Mouse (Mus musculus) heart, postnatal 36 days (tissue): ENCODE measurements around the gene Sobp. TPM values are rescaled to one million over a fixed set of nuclear protein-coding genes. Genes with fewer than 3 reads are reported as not detected.

Experiments
- DNase-seq, 2 experiments: peaks; one replicate each; pipeline ENCODE4 v3.0.0; 2021 to 2022
- intact Hi-C: fragments of 180-260 bp; cut with DNase I; formaldehyde crosslinking; loops from one replicate; pipeline ENCODE4 v1.15.1; 2025
- total RNA-seq, 2 experiments: library from RNA; stranded (reverse); gene quantifications; 2 replicates each; pipeline ENCODE4 v1.2.3; 2021

Sobp gene
- total RNA-seq, 2 experiments from 2014 or later, result 13.3 to 13.9 TPM

DNA sequence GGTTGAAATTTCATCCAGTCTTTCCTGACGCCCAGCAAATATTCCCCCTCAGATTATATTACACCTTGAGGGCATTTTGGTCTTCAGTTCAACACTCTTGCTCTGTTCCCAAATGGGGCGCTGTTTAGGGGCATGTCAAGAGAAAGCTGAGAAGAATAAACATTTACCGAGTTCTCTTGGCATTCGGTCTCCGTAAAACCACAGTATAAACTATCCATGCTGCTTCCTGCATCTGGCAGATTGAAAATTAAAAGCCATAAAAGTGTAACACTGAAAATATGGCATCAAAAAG, 170.9 kb downstream of the Sobp start:
- no peak for DNase-seq

DNA sequence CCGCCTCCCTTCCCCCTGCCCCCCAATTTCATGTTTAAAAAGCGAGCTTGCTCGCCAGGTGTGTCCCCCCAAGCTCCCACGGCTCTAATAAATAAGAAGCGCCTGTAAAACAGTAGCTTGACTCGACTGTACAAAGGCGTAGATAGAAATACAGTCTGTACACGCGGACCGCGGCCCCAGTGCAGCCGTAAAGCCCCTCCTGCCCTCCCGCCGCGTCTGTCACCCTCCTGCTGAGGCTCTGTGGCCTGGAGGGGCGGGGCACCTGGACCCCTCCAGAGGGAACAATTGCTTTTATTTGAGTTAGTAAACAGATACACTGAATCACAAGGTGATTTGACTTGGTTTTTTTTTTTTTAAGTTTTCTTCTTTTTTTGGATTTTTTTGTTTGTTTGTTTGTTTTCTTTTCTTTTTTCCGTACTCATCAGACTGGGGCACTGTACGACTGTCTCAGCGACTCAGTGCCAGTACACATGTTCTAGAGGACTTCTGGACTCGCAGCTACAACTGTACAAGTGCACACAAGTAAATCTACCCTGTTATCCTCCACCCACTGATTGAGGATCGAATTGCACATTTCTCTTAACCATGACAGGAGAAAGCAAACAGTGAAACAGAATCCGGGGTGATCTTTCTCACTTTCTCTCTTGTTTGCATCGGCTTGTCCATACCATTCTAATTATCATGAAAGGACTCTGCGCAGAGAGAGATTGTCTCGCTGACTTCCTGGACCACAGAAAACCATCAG, 171.4 kb downstream of the Sobp start:
- intact Hi-C loops, result no loop called here
- no peak for DNase-seq

More for the DNA sequence above, 170.9 kb downstream of the Sobp start:
- intact Hi-C loops, result no loop called here

DNA sequence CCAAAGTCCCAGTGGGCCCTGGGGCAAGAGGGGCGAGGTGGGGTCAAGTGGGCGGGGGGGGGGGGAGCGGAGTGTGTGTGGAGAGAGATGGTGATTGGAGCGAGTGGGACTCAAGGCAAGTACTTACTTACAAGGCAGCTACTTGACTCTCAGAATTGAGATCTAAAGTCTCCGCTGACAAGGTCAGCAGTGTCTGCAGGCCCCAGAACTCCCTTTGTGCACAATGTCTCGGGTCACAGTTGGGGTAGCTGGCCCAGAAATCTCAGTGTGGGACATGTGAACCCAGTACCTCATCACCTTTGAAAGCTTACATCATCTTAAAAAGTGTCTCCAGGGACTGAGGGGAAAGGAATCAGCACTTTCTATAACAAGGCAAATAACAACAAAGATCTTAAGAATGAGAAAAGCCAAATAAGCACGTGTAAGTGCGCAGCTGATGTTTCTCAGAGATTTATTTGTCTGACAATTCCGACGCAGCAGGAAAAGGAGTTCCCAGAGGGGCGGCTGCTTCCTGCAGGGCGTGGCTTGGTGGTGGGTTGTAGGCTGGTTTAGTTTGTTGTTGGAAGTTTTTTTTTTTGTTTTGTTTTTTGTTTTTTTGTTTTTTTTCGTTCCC, 172.2 kb downstream of the Sobp start:
- peak in 1 of 2 experiments; percentile 27 for DNase-seq

DNA sequence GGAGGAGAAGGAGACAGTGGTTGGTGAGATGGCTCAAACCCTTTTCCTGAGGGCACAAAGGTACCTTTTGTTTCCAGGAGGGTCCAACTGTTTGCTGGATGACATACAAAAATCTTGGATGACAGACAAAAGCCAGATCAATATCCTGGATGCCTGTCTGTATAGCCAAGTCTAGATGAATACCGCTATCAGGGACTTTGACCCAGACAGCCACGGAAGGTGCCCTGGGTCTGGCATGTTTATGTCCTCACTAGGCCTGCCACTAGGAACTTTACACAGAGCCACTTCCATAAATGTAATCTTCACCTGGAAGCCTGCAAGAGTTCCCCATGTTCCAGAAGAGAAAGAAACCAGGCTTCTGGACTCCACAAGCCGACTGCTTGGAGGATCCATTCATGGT, 172.9 kb downstream of the Sobp start:
- intact Hi-C loops, result no loop called here
- no peak for DNase-seq

More for the DNA sequence above, 172.2 kb downstream of the Sobp start:
- intact Hi-C loops, result no loop called here

DNA sequence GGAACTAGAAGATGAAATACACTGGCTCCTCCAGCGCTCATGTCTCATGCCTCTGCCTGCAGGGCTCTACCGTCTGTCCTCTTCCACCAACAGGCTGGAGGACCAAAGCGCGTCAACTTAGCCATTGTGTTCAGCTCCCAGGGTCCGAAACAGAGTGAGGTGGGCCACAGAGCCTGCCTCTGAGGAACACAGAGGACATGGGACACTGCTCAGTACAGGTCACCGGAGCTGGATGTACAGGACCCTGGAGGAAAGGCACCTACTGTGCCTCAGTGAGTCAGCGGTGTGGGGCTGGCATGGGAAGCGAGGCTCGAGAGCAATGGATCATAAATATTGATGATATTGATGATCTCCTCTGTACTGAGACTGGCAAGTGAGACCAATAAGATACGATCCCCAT, 175.0 kb downstream of the Sobp start:
- intact Hi-C loops, result no loop called here
- DNase-seq, result no peak

DNA sequence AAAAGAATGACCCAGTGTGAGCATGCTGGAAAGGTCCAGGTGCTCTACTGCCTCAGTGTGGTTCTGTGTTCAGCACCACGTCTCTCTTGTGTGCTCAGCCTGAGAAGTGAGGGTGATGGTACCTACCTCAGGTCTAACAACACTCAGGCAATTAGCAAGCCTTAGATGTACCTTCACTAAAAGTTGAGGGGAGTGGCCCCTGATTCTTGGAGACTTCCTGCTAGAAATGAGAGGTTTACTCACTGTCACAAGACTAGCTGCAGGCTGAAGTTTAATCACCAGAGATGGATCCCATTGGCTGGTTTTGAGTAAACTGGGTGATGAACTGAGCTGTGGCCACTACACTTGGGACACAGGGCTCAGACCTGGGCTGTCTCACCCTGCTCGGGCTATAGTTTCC, 177.1 kb downstream of the Sobp start:
- no peak for DNase-seq
- intact Hi-C loops, result no loop called here

DNA sequence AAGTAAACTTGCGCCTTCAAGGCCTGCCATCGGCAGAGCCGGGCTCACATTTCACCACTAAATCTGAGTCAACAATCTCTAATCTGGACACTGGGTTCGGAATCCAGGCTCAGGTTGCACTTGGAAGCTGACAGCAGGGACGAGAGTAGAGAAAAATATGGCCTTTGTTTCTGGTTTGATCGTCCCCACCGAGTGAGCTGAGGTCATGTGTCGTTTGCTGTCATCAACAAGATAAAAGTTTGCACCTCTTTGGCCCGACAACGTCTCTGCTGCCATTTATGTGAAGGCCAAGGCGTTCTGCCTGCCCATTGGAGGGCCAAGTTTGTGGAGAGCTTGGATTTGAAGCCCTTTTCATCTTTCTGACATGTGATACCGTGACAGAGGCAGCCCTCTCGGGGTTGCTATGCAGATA, 178.8 kb downstream of the Sobp start:
- intact Hi-C loops, result no loop called here
- DNase-seq, result no peak

DNA sequence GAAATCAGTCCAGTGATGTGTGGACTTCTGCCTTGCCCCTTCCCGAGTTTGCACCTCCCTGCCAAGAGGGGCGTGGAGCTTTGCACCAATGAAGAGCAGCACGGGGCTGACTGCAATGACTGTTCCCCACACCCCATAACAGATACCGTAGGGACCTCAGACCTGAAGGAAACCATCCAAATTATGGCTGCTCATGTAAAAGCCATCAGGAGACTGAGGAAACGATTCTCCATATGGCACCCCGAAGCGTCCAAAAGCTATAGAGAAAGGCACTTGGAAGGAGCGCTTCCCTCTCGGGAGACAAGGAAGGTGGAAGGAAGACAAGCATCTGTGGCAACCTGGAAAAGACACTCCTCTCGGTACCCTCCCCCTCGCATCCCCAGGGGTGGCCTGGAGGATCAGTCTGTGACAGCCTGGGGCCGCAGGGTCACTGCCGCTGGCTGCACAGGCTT, 180.0 kb downstream of the Sobp start:
- intact Hi-C loops, result no loop called here
- DNase-seq, result no peak

DNA sequence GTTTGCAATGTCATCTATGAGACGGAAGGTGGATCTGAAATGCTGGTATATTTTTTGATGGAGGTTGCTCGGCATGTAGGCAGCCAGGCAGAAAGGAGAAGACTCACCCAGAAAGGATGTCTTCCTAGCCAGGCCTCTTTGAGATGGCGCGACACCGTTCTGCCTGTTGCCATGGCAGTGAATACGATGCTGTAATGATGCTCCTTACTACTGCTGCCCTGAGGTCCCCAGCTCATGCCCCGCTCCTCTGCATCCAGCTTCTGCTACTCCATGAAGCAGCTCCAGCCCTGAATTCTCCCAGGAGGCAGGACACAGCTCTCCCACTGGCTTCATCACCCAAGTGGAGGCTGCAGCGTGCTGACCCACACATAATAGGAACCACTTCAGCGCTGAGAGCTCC, 183.3 kb downstream of the Sobp start:
- DNase-seq, result no peak
- intact Hi-C loops, result loop anchor here (2.0 kb wide), 1 partner anchor 150 kb away; no protein-coding TSS in a partner anchor

DNA sequence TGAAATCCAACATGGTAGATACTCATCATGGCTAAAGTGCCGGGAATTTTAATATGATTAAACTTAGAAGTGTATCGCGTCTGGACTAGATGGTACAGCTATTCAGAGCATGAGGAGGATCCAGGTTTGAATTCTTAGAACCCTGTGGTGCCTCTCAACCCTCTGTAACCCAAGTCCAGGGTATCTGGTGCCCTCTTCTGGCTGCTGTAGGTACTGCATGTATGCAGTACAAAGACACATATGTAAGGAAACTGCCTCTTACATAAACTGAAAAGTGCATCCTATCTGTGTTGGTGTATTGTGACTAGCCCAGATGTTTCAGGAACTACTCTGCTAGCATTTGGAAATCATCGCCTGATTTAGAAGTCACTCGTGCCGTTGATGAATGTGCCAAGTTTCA, 184.4 kb downstream of the Sobp start:
- intact Hi-C loops, result loop anchor here (2.0 to 5.0 kb wide), 2 partner anchors 149 to 232 kb away; partner anchors contain the start of gene Pdss2
- DNase-seq, result peak; percentile 58 to 75

DNA sequence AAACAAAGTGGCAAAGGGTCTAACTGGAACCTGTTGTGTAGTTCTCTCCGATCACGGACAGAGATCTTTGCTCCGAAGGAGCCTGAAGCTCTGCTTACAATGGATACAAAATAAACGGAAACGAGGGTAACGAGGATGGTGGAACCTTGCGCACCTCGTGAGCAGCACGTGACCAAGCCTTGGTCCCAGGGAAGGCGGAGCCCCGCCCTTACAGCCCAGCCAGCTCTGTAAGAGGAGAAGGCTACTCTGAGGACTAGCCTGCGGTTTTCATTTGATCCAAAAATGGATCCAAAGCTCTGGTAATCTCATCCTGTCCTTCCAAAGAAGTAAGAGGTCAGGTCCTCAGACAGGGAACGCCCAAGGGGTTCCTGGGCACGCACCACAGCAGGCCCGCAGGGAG, 185.7 kb downstream of the Sobp start:
- intact Hi-C loops, result loop anchor here (5.0 kb wide), 1 partner anchor 234 kb away; the partner anchor contains the start of gene Pdss2
- no peak for DNase-seq

DNA sequence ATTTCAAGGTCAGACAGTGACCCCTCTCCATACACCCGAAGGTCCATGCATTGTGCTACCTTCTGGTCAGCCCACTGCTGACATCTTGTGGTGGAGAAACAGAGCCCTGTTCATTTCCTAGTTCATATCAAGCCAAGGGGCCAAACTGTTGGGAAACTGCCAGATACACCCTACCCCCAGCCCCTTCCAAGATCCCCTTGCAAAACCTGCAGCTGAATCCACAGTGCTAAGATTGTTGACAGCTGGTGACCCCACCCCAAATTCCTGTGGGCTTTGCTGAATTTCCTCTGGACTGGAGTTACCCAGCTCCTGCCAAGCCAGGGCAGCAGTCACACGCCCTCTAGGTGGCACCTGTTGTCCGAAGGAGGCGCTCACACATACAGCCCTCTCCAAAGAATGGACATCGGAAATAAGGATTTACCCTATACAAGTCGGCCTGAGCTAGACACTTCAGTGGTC, 186.7 kb downstream of the Sobp start:
- peak; percentile 44 to 68 for DNase-seq
- intact Hi-C loops, result loop anchor here (1.0 to 5.0 kb wide), 2 partner anchors 29 to 235 kb away; partner anchors contain the start of gene Pdss2

DNA sequence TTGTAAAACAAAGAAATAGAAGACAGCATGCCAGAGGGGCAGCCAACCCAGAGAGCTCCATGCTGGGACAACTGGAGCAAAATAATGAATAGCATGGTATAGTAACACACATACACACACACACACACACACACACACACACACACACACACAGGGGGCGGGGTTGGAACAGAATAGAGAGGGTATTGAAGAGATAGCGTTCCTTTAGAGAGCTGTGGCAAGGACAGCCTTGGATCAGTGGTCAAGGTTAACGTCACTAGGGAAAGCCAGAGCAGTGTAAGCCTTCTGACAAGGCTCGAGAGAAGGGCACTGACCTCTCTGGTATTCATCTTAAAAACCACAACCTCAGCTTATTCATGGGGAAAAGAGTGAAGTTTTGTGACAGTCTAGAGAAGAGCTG, 189.4 kb downstream of the Sobp start:
- intact Hi-C loops, result loop anchor here (5.0 kb wide), 1 partner anchor 237 kb away; the partner anchor contains the start of gene Pdss2
- DNase-seq, result no peak

DNA sequence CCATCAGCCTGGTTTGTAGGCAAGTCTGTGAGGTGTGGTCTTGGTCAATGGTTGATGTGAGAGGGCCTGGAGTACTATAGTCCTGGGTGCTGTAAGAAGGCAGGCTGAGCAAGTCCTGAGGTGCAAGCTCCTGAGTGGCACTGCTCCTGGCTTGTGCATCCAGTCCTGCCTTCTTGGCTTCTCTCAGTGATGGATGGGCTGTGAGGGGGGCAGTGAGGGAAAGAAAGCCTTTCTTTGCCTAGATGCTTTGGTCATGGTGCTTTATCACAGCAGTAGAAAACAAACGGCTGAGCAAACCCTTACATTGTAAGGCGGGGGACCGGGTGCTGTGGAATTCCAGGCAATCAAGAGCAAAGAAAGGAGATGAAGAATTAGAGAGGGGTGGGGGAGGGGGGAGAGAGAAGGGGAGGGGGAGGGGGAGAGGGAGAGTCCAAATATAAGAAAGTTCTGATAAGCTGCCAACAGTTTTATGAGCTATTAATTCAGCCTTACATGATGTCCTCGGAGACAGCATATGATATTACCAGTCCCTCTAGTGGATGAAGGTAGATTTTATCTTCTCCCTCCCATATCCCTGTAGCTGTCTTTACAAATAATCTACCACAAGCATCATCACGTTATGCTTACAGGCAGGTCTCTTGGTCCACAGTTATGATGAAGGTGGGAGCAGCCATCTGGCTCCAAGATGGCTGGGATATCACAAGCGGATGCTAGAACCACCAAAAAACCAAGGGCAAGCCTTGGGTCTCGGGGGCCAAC, 193.2 kb downstream of the Sobp start:
- intact Hi-C loops, result no loop called here
- DNase-seq, result no peak

DNA sequence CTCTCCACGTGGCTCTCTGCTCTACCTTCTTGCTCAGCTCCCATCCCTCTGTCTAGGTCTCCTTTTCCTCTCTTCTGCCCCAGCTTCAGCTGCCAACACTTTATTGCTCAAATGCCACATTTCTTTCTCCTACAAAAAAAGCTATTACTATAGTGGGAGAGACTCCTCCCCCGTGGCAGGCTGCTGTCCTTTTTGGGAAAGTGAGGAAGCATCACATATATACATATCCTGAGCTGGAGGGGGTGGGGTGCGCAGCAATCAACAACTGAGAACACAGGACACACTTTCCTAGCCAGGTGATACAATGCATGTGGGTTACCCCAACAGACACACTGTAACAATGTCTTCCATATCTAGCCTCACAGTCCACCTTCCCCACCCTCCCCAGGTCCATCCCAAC, 196.0 kb downstream of the Sobp start:
- intact Hi-C loops, result no loop called here

DNA sequence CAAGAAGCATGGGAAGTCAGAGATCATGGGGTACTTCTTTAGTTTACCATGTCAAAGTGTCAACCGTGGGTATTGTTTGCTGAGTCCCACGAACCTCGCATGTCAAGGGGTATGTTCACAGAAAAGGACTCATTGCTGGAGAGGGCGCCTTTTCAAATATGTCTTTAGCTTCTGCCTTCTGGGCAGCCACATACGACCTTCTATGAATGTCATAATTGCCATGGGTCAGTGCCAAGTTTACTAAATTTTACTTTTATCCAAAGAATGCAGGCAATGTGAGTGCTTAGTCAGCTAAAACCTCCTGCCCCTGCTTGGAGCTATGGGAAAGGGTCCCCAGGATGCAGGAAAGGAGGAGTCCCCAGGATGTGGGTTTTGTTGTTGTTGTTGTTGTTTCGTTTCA, 197.8 kb downstream of the Sobp start:
- intact Hi-C loops, result no loop called here
- no peak for DNase-seq

More for the DNA sequence above, 196.0 kb downstream of the Sobp start:
- no peak for DNase-seq

DNA sequence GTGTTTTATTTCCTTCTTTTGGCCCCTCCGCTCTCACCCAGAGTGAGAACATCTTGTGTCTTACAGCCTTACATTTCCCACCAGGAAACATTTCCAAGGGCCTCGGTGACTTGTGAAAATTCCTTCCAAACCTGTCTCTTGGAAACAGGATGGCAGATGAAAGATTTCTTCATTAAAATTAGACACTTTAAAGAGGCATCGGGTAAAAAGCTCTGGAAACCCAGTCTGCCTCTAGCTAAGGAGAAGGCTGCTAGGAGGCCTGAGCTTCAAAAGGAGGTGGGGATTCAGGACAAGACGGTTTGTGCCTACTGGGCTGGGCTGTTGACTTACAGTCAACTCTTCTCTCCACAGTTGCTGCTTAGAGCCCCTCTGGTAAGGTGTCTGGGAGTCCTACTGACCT, 200.8 kb downstream of the Sobp start:
- intact Hi-C loops, result no loop called here
- no peak for DNase-seq

DNA sequence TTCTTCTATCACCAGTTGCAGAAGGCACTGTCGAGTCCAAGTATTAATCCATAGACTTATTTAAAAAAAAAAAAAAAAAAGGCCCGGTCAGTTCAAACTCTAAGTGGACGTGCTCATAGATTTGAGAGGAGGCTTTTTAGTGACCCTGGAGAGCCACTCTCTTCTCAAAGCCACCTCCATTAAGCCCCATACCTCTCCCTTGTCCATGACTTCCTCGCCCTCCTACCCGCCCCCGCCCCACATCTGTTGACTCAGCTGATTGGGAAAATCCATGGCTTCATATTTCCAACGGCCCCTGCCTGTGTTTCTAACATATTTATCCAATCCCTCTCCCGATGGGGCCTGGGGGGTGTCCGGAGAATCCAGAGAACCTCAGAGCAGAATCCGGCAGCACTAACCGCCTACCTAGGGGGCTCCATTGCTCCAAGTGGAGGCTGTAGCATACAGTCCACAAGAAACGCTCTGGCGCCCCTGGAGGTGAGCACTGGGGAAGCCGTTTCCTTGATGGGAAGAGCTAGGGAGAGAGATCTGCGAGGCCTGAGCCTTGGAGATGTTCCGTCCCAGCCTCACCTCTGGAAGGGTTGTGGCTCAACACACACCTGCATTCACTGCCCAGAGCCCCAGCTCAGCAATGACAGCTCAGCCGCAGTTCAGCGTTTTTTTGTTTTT, 201.7 kb downstream of the Sobp start:
- intact Hi-C loops, result no loop called here
- peak; percentile 46 to 69 for DNase-seq

DNA sequence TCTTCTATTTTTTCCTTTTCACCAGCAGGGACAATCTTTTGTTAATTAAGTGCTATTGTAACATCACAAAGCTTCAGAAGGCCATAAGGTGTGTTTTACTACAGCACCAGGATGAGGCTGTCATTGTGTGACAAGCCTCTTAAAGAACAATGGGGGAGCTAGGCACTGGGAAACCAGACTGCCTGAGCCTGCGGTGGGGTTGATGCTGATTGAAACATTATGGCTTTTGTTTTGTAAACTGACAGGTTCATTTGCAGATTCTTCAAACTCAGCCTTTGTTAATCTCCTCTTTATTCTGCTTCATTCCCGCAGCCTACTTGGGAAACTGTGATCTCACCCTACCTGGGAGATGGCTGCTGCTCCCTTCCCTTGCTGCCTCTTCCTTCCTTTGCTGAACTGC, 206.0 kb downstream of the Sobp start:
- intact Hi-C loops, result no loop called here
- no peak for DNase-seq

DNA sequence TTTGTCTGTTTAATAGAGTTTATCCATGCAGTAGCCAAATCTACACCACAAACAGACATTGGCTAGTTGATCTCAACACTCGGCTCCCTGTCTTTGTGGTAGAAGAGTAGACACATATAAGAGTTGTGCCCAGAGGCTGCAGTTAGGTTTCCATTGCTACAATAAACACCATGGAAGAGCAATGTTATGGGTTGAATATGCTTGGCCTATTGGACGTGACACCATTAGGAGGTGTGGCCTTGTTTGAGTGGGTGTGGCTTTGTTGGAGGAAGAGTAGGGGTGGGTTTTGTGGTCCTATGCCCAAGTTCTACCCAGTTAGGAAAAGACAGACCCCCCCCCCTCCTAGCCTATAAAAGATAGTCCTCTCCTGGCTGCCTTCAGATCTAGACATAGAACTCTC, 211.3 kb downstream of the Sobp start:
- intact Hi-C loops, result no loop called here

DNA sequence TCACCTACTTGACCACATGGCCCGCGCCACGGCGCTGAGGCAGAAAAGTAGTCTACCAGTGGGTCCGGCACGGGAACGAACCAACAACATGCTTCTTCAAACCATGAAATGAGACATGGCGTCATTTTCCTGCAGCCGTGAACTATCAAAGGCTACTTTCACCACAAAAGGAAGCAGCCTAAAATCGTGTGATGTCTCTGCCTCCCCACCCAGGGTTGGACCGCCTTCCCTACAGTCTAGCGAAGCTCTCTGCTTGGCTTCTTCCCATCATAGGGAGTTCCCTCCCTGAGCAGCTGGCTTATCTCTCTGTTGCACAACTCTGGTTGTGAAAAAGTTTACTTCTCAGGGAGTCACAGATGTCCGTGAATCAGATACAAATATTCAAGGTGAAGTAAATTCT, 211.7 kb downstream of the Sobp start:
- peak; percentile 40 to 58 for DNase-seq
- intact Hi-C loops, result no loop called here

More for the DNA sequence above, 211.3 kb downstream of the Sobp start:
- DNase-seq, result no peak
